Mouse (Mus musculus): Measurements from ENCODE around the gene Vps8. TPM values are rescaled to one million over a fixed set of nuclear protein-coding genes. Genes with fewer than 3 reads are reported as not detected.

The Vps8 gene
- polyA plus RNA-seq, 1 experiment from 2014 or later: 14.5 TPM

- H3K4me1 ChIP-seq: no peaks in the 10 kb centered on the region
- no peak overlapping the region for H3K4me3 ChIP-seq
- 89% methylated on average over 10 of the region's 10 CpGs for WGBS
- no peaks in the 10 kb centered on the region for H3K27me3 ChIP-seq
- no peak overlapping the region for H3K27ac ChIP-seq
- no peaks in the 10 kb centered on the region for H3K9me3 ChIP-seq
- no peak for ATAC-seq (ENCODE audit: insufficient number of reproducible peaks, low FRiP score, low TSS enrichment, low read depth)
- peaks cover 12% of the 10 kb centered on the region; the same call in 1 of the 2 replicates for H3K36me3 ChIP-seq
- no peak overlapping the region for H3K4me2 ChIP-seq
- no peak overlapping the region for H3K9ac ChIP-seq
These were observed 104.5 kb downstream of the Vps8 start for GRCm38 (mm10) chr16:21527271-21528007.

GRCm38 (mm10) chr16:21533503-21533902, 110.6 kb downstream of the Vps8 start:
- H3K36me3 ChIP-seq: peaks cover 5% of the 10 kb centered on the region; the same call in 1 of the 2 replicates
- 86% methylated on average over 4 of the region's 4 CpGs for WGBS
- no peaks in the 10 kb centered on the region for H3K4me1 ChIP-seq
- H3K27ac ChIP-seq: no peak overlapping the region
- no peaks in the 10 kb centered on the region for H3K27me3 ChIP-seq
- H3K4me3 ChIP-seq: no peak overlapping the region
- H3K9ac ChIP-seq: no peak overlapping the region
- no peak for ATAC-seq (ENCODE audit: insufficient number of reproducible peaks, low FRiP score, low TSS enrichment, low read depth)
- H3K9me3 ChIP-seq: no peaks in the 10 kb centered on the region
- no peak overlapping the region for H3K4me2 ChIP-seq

GRCm38 (mm10) chr16:21536240-21537005, 113.5 kb downstream of the Vps8 start:
- Histone ChIP-seq H3K4me2 (no peak overlapping the region), H3K27ac (no peak overlapping the region), H3K9me3 (no peaks in the 10 kb centered on the region), H3K27me3 (no peaks in the 10 kb centered on the region), H3K36me3 (peaks cover 5% of the 10 kb centered on the region; the same call in 1 of the 2 replicates), H3K9ac (no peak overlapping the region), H3K4me3 (no peak overlapping the region), H3K4me1 (no peaks in the 10 kb centered on the region)
- WGBS: 62% methylated on average over 7 of the region's 7 CpGs
- ATAC-seq (ENCODE audit: insufficient number of reproducible peaks, low FRiP score, low TSS enrichment, low read depth): no peak

- WGBS: 68% methylated on average over 3 of the region's 3 CpGs
- no peak overlapping the region for H3K27ac ChIP-seq
- no peaks in the 10 kb centered on the region for H3K4me1 ChIP-seq
- H3K27me3 ChIP-seq: no peaks in the 10 kb centered on the region
- H3K36me3 ChIP-seq: peaks cover 5% of the 10 kb centered on the region; the same call in 1 of the 2 replicates
- H3K4me3 ChIP-seq: no peak overlapping the region
- no peak for ATAC-seq (ENCODE audit: insufficient number of reproducible peaks, low FRiP score, low TSS enrichment, low read depth)
- H3K9ac ChIP-seq: no peak overlapping the region
- no peak overlapping the region for H3K4me2 ChIP-seq
- H3K9me3 ChIP-seq: no peaks in the 10 kb centered on the region
These were observed 114.4 kb downstream of the Vps8 start for GRCm38 (mm10) chr16:21537312-21537711.

GRCm38 (mm10) chr16:21538889-21539288, 116.0 kb downstream of the Vps8 start:
- Histone ChIP-seq H3K9me3 (no peaks in the 10 kb centered on the region), H3K9ac (no peak overlapping the region), H3K4me1 (no peaks in the 10 kb centered on the region), H3K27ac (no peak overlapping the region), H3K27me3 (no peaks in the 10 kb centered on the region), H3K36me3 (no peaks in the 10 kb centered on the region), H3K4me2 (no peak overlapping the region), H3K4me3 (no peak overlapping the region)
- ATAC-seq (ENCODE audit: insufficient number of reproducible peaks, low FRiP score, low TSS enrichment, low read depth): no peak
- 42% methylated on average over 2 of the region's 2 CpGs for WGBS

GRCm38 (mm10) chr16:21542559-21542958, 119.6 kb downstream of the Vps8 start:
- H3K9me3 ChIP-seq: no peaks in the 10 kb centered on the region
- ATAC-seq (ENCODE audit: insufficient number of reproducible peaks, low FRiP score, low TSS enrichment, low read depth): no peak
- H3K9ac ChIP-seq: no peak overlapping the region
- H3K27ac ChIP-seq: no peak overlapping the region
- H3K36me3 ChIP-seq: 0 out of 2 replicates have a peak, but pooled peaks cover 6% of the 10 kb centered on the region
- no peak overlapping the region for H3K4me2 ChIP-seq
- H3K4me1 ChIP-seq: no peaks in the 10 kb centered on the region
- 68% methylated on average over 1 of the region's 1 CpGs for WGBS
- H3K4me3 ChIP-seq: no peak overlapping the region
- H3K27me3 ChIP-seq: no peaks in the 10 kb centered on the region

- no peak overlapping the region for H3K4me3 ChIP-seq
- no peaks in the 10 kb centered on the region for H3K27me3 ChIP-seq
- H3K4me1 ChIP-seq: no peaks in the 10 kb centered on the region
- no peak for ATAC-seq (ENCODE audit: insufficient number of reproducible peaks, low FRiP score, low TSS enrichment, low read depth)
- H3K9ac ChIP-seq: no peak overlapping the region
- H3K36me3 ChIP-seq: 0 out of 2 replicates have a peak, but pooled peaks cover 6% of the 10 kb centered on the region
- no peak overlapping the region for H3K27ac ChIP-seq
- 87% methylated on average over 5 of the region's 5 CpGs for WGBS
- H3K9me3 ChIP-seq: no peaks in the 10 kb centered on the region
- no peak overlapping the region for H3K4me2 ChIP-seq
These were observed 124.5 kb downstream of the Vps8 start for GRCm38 (mm10) chr16:21547446-21547845.

GRCm38 (mm10) chr16:21549751-21550150, 126.8 kb downstream of the Vps8 start:
- 63% methylated on average over 4 of the region's 4 CpGs for WGBS
- H3K9me3 ChIP-seq: no peaks in the 10 kb centered on the region
- ATAC-seq (ENCODE audit: insufficient number of reproducible peaks, low FRiP score, low TSS enrichment, low read depth): no peak
- H3K4me1 ChIP-seq: no peaks in the 10 kb centered on the region
- H3K27me3 ChIP-seq: no peaks in the 10 kb centered on the region
- peaks cover 6% of the 10 kb centered on the region; the same call in 1 of the 2 replicates for H3K36me3 ChIP-seq
- no peak overlapping the region for H3K9ac ChIP-seq
- H3K27ac ChIP-seq: no peak overlapping the region
- H3K4me3 ChIP-seq: no peak overlapping the region
- no peak overlapping the region for H3K4me2 ChIP-seq

- 69% methylated on average over 7 of the region's 7 CpGs for WGBS
- no peak for ATAC-seq (ENCODE audit: insufficient number of reproducible peaks, low FRiP score, low TSS enrichment, low read depth)
- H3K9ac ChIP-seq: no peak overlapping the region
- H3K4me1 ChIP-seq: no peaks in the 10 kb centered on the region
- H3K4me2 ChIP-seq: no peak overlapping the region
- no peaks in the 10 kb centered on the region for H3K9me3 ChIP-seq
- H3K36me3 ChIP-seq: peaks cover 5% of the 10 kb centered on the region; the same call in 1 of the 2 replicates
- no peak overlapping the region for H3K27ac ChIP-seq
- no peak overlapping the region for H3K4me3 ChIP-seq
- H3K27me3 ChIP-seq: no peaks in the 10 kb centered on the region
These were observed 127.5 kb downstream of the Vps8 start for GRCm38 (mm10) chr16:21550453-21550852.

GRCm38 (mm10) chr16:21553506-21553905, 130.6 kb downstream of the Vps8 start:
- H3K9me3 ChIP-seq: no peaks in the 10 kb centered on the region
- 85% methylated on average over 3 of the region's 3 CpGs for WGBS

GRCm38 (mm10) chr16:21562625-21563300, 139.8 kb downstream of the Vps8 start:
- WGBS: 71% methylated on average over 3 of the region's 3 CpGs
- no peaks in the 10 kb centered on the region for H3K27me3 ChIP-seq
- H3K36me3 ChIP-seq: peaks cover 9% of the 10 kb centered on the region
- no peaks in the 10 kb centered on the region for H3K4me1 ChIP-seq
- ATAC-seq (ENCODE audit: insufficient number of reproducible peaks, low FRiP score, low TSS enrichment, low read depth): no peak
- H3K9me3 ChIP-seq: no peaks in the 10 kb centered on the region
- H3K4me3 ChIP-seq: no peak overlapping the region
- no peak overlapping the region for H3K9ac ChIP-seq
- no peak overlapping the region for H3K4me2 ChIP-seq
- H3K27ac ChIP-seq: no peak overlapping the region

More at GRCm38 (mm10) chr16:21553506-21553905, 130.6 kb downstream of the Vps8 start:
- Histone ChIP-seq H3K4me2 (no peak overlapping the region), H3K4me3 (no peak overlapping the region), H3K4me1 (no peaks in the 10 kb centered on the region), H3K36me3 (no peaks in the 10 kb centered on the region; the same call in 1 of the 2 replicates), H3K9ac (no peak overlapping the region), H3K27ac (no peak overlapping the region), H3K27me3 (no peaks in the 10 kb centered on the region)
- no peak for ATAC-seq (ENCODE audit: insufficient number of reproducible peaks, low FRiP score, low TSS enrichment, low read depth)
